Mouse (Mus musculus) lung, adult 2 months (tissue): ENCODE measurements around the gene Epha4.

ENCODE experiments used
- CTCF ChIP-seq: fragments of 200-500 bp; IDR thresholded peaks from 2 replicates; pipeline ENCODE4 v1.5.1; 2011; ENCODE audit warnings: mild to moderate bottlenecking, low read length, control low read depth; ENCODE audit not compliant: insufficient read depth
- POLR2A ChIP-seq: fragments of 200-500 bp; IDR thresholded peaks from 2 replicates; pipeline ENCODE4 v1.6.1; 2011; ENCODE audit warnings: low read depth, mild to moderate bottlenecking, control low read depth, low read length, borderline replicate concordance; ENCODE audit errors: extremely low read depth

DNA sequence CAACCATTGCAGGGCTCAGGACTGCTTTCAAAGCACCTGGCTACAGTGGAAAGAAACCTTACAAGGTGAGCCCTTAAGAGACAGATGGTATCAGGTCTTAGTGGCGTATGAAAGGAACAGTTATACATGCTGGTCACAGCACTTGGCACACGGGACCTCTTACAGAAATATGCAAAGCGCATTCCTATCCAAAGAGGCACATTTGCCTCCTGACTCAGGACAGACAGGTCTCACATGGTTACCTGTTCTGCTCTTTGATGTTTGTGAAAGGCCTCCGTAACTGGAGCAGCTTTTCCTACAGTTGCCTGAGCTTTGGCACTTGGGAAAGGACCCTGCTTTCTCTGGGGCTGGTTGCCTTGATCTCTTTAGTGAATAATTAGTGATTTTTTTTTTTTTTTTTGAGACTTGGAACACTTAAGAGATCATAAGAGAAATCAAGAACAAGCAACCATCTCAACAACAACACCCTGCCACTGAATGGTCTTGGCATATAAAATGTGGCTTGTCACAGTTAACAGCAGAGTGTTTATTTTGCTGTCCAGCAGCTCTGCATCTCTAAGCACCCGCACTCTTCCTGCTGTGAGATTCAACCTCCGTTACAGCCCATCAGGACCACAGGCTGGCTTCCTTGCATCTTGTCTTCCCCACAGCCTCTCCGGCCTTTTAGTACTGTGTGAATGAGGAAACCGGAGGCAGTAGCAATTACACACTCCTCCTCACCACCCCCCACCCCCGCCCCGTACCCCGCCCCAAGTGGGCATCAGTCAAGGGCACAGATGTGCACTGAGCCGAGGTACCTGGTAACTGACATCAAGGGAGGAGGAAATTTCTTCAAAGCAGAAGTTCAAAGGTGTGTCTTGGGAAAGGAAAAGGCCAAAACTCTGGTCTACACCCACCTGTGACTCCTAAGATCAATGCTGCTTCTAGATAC, 41.2 kb downstream of the Epha4 start:
- no peak for TF ChIP-seq POLR2A
- no peak for TF ChIP-seq CTCF
